Mouse (Mus musculus): ENCODE data around the gene Dnajc7. TPM values are rescaled to one million over a fixed set of nuclear protein-coding genes. Genes with fewer than 3 reads are reported as not detected.

The Dnajc7 gene
- polyA plus RNA-seq, 1 experiment from 2014 or later = 184 TPM

DNA sequence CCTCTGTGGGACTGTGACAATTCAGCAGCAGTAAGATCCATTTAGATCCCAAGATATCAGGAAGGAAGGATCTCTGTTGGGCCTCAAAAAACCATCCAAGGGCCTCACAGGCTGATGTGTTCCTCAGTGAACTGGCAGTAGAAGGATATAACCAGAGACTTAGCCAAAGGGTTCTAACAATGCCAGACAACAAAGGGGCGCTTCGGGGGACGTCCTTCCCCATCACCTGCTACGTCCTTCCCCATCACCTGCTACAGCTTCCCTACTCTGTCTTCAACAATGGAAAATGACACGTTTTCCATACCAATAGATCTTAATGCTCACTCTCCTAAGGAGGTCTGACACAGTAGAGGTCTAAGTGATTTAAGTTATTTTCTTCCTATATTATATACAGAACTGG is 3.6 kb downstream of the Dnajc7 start:
- Histone ChIP-seq H3K9me3 (replicated peaks) (no peaks in the 10 kb centered on the region), H3K4me2 (no peak overlapping the region), H3K36me3 (no peaks in the 10 kb centered on the region), H3K4me1 (replicated peaks) (peaks cover 35% of the 10 kb centered on the region), H3K27me3 (no peaks in the 10 kb centered on the region), H3K4me3 (no peak overlapping the region), H3K9ac (no peak overlapping the region), H3K27ac (no peak overlapping the region)
- ATAC-seq (replicated peaks; ENCODE audit: insufficient number of reproducible peaks, insufficient read depth, low FRiP score, low read depth) = no peak
- 81% methylated on average over 5 of the region's 5 CpGs for WGBS

DNA sequence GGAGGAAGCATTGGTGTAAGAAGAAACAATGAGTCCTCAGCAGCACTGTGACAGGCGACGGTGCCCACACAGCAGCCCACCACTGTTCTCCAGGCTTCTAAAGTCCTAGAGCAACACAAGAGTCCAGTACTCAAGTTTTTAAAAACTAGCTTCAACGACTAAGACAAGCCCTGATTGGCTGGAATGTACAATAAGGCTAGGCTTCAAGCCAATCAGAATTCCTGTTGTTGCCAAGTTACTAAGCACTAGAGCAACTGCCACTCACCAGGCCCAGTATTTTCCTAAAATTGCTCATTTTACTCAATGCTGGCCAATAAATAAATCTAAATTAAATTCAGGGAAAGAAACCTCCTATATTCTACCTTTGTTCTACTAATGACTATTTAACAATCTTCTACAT is 6.7 kb downstream of the Dnajc7 start:
- Histone ChIP-seq H3K27me3 (no peaks in the 10 kb centered on the region), H3K4me3 (no peak overlapping the region), H3K4me2 (no peak overlapping the region), H3K4me1 (replicated peaks) (peaks cover 56% of the 10 kb centered on the region), H3K27ac (no peak overlapping the region), H3K9me3 (replicated peaks) (no peaks in the 10 kb centered on the region), H3K36me3 (peaks cover 1% of the 10 kb centered on the region; the same call in 1 of the 2 replicates), H3K9ac (no peak overlapping the region)
- 80% methylated on average over 3 of the region's 3 CpGs for WGBS
- no peak for ATAC-seq (replicated peaks; ENCODE audit: insufficient number of reproducible peaks, insufficient read depth, low FRiP score, low read depth)

DNA sequence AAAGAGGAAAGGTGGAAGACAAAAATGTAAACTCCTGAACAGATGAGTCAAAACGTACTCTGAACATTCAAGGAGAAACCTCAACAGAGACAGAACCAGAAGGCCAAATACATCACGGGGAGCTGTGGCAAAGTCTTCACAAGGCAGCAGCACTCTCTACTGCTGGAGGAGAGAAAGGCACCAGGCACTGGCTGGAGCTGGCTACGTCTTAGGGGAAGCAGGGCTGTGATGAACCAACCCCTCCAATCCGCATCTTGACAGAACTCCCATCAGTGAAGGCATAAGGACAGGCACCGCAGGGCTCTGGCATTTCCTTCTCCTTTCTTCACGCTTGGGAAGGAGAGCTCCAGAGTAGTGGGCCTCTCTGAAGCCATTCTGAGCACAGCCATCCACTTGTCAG is 8.3 kb downstream of the Dnajc7 start:
- no peak for ATAC-seq (replicated peaks; ENCODE audit: insufficient number of reproducible peaks, insufficient read depth, low FRiP score, low read depth)
- 85% methylated on average over 6 of the region's 6 CpGs for WGBS
- Histone ChIP-seq H3K9me3 (replicated peaks) (no peaks in the 10 kb centered on the region), H3K4me1 (replicated peaks) (peaks cover 47% of the 10 kb centered on the region), H3K4me3 (no peak overlapping the region), H3K9ac (no peak overlapping the region), H3K36me3 (peaks cover 9% of the 10 kb centered on the region; the same call in 1 of the 2 replicates), H3K4me2 (no peak overlapping the region), H3K27ac (0 out of 2 replicates have a peak overlapping the region, but pooled peaks have one; percentile 24), H3K27me3 (no peaks in the 10 kb centered on the region)

DNA sequence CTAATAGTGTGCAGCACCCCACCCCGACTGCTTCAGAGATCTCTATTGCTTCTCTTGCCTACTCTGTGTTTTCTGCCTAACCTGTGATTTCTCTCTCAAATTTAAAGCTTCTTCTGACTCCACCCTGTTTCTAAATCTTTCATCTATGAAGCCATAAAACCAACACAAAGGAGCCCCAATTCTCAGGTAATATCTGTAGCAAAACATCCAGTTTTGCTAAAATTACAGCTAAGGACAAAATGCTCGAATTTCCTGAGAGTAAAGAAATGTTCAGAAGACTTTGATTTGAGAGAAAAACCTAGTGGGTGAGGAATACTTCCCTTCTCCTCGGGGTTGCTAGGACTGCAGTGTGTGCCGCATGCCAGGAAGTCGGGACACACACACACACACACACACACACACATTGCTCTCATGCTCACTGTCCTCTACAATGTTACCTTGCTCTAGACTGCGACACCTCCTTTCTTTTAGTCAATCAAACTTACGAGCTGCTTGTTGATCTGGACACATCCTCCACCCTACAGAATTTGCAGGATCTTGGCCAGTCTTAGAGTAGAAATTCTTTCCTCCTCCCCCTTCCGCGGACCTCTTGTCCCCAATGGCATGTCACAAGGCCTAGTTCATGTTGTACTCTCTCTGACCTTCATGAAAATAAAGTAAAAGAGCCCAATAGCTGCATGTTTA is 9.8 kb downstream of the Dnajc7 start:
- peaks cover 47% of the 10 kb centered on the region for H3K4me1 ChIP-seq (replicated peaks)
- peak overlapping the region; percentile 33 for H3K4me2 ChIP-seq
- H3K9me3 ChIP-seq (replicated peaks) = no peaks in the 10 kb centered on the region
- H3K36me3 ChIP-seq = peaks cover 9% of the 10 kb centered on the region; the same call in 1 of the 2 replicates
- H3K27ac ChIP-seq = peak overlapping the region; percentile 68
- peak; percentile 78; the same call in 1 of the 2 replicates for ATAC-seq (replicated peaks; ENCODE audit: insufficient number of reproducible peaks, insufficient read depth, low FRiP score, low read depth)
- 42% methylated on average over 9 of the region's 9 CpGs for WGBS
- H3K9ac ChIP-seq = peak overlapping the region; percentile 3; the same call in 1 of the 2 replicates
- H3K4me3 ChIP-seq = no peak overlapping the region
- H3K27me3 ChIP-seq = no peaks in the 10 kb centered on the region

DNA sequence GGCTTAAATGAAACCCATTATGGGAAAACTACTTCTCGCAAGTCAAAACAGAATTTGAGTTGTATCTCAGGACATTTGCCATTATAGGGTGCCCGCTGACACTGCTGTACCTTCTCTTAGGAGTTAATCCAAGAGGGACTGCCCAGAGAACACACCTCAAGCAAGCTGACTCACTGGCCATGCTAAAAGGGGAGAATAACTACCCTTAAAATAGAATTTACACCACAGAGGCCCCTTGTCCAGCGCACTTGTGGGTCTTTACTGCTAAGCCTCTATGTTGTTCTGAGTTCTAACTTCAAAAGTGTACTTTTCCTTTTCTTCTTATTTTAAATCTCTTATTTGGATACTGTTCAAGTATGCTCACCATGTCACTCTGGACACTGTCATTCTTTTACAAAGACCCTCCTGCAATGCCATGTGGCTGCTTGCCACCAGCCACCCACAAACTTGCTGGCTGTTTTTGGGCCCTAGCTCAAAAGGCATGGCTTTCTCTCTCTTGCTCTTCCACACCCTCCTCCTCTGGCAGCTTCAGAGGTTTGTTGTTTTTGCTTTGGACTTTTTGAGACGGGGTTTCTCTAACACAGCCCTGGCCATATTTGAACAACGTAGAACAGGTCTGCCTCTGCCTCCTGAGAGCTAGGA is 10.5 kb downstream of the Dnajc7 start:
- WGBS = 64% methylated on average over 5 of the region's 5 CpGs
- no peak for ATAC-seq (replicated peaks; ENCODE audit: insufficient number of reproducible peaks, insufficient read depth, low FRiP score, low read depth)
- H3K4me1 ChIP-seq (replicated peaks) = peaks cover 49% of the 10 kb centered on the region

DNA sequence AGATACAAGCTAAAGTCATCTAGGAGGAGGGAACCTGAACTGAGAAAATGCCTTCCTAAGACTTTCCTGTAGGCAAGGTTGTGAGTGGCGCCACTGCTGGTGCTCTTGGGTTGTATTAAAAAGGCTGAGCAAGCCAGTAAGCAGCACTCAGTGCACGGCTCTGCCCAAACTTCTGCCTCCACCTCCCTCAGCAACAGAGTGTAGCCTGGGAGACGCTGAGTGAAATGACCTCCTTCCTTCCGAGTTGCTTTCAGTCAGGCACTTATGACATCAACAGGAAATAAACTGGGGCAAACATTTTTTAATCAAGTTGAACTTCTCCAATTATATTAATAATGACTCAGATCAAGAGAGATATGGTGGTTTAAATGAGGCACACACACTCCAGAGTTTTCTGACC is 11.2 kb downstream of the Dnajc7 start:
- H3K27me3 ChIP-seq = no peaks in the 10 kb centered on the region
- peaks cover 9% of the 10 kb centered on the region; the same call in 1 of the 2 replicates for H3K36me3 ChIP-seq
- H3K9me3 ChIP-seq (replicated peaks) = no peaks in the 10 kb centered on the region
- WGBS = 57% methylated on average over 4 of the region's 4 CpGs
- H3K9ac ChIP-seq = no peak overlapping the region
- H3K4me3 ChIP-seq = no peak overlapping the region
- H3K4me1 ChIP-seq (replicated peaks) = peaks cover 56% of the 10 kb centered on the region
- ATAC-seq (replicated peaks; ENCODE audit: insufficient number of reproducible peaks, insufficient read depth, low FRiP score, low read depth) = no peak
- H3K27ac ChIP-seq = peak overlapping the region; percentile 68
- no peak overlapping the region for H3K4me2 ChIP-seq

More for the DNA sequence above, 10.5 kb downstream of the Dnajc7 start:
- no peak overlapping the region for H3K4me3 ChIP-seq
- H3K27ac ChIP-seq = peak overlapping the region; percentile 68
- no peaks in the 10 kb centered on the region for H3K9me3 ChIP-seq (replicated peaks)
- H3K4me2 ChIP-seq = peak overlapping the region; percentile 32
- no peaks in the 10 kb centered on the region for H3K27me3 ChIP-seq
- H3K36me3 ChIP-seq = peaks cover 9% of the 10 kb centered on the region; the same call in 1 of the 2 replicates
- peak overlapping the region; percentile 3; the same call in 1 of the 2 replicates for H3K9ac ChIP-seq

DNA sequence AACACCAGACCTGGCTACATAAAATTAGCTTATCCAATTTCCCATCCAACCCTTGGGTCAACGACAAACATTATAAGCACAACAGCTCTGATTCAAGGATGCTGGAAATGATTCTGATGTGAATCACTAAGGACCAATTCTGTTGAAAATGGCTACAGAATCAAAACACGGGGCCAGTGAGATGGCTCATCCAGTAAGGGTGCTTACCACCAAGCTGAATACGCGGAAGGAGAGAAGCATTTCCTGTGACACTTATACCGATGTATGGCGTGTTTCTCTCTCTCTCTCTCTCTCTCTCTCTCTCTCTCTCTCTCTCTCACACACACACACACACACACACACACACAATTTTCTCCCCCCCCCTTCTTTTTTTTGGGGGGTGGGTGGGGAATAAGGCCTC is 12.8 kb downstream of the Dnajc7 start:
- Histone ChIP-seq H3K9me3 (replicated peaks) (no peaks in the 10 kb centered on the region), H3K36me3 (peaks cover 9% of the 10 kb centered on the region; the same call in 1 of the 2 replicates), H3K4me3 (no peak overlapping the region), H3K27me3 (no peaks in the 10 kb centered on the region), H3K9ac (no peak overlapping the region), H3K4me1 (replicated peaks) (peaks cover 56% of the 10 kb centered on the region), H3K27ac (no peak overlapping the region), H3K4me2 (no peak overlapping the region)
- 88% methylated on average over 6 of the region's 6 CpGs for WGBS
- no peak for ATAC-seq (replicated peaks; ENCODE audit: insufficient number of reproducible peaks, insufficient read depth, low FRiP score, low read depth)

DNA sequence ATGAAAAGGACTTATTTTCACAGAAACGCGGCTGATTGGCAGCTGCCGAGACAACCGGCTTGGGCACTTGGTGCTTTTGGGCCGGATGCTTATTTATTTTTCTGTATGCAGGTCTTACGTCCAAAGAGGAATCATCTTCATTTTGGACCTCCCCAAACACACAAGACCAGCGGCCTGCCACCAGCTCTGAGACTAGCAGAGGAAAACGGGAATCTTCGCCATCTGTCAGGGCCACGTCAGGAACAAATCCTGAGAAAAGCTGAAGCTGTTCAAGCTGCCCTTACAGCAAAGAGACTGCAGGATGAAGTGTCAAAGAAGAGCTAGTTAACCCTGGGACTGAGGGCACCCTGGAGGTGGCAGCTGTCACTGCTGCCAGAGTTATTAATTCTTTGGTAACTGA is 14.5 kb downstream of the Dnajc7 start:
- peaks cover 22% of the 10 kb centered on the region for H3K36me3 ChIP-seq
- H3K9ac ChIP-seq = no peak overlapping the region
- H3K27ac ChIP-seq = no peak overlapping the region
- no peaks in the 10 kb centered on the region for H3K9me3 ChIP-seq (replicated peaks)
- no peaks in the 10 kb centered on the region for H3K27me3 ChIP-seq
- no peak overlapping the region for H3K4me3 ChIP-seq
- peaks cover 42% of the 10 kb centered on the region for H3K4me1 ChIP-seq (replicated peaks)
- 88% methylated on average over 10 of the region's 10 CpGs for WGBS
- no peak overlapping the region for H3K4me2 ChIP-seq
- ATAC-seq (replicated peaks; ENCODE audit: insufficient number of reproducible peaks, insufficient read depth, low FRiP score, low read depth) = no peak

DNA sequence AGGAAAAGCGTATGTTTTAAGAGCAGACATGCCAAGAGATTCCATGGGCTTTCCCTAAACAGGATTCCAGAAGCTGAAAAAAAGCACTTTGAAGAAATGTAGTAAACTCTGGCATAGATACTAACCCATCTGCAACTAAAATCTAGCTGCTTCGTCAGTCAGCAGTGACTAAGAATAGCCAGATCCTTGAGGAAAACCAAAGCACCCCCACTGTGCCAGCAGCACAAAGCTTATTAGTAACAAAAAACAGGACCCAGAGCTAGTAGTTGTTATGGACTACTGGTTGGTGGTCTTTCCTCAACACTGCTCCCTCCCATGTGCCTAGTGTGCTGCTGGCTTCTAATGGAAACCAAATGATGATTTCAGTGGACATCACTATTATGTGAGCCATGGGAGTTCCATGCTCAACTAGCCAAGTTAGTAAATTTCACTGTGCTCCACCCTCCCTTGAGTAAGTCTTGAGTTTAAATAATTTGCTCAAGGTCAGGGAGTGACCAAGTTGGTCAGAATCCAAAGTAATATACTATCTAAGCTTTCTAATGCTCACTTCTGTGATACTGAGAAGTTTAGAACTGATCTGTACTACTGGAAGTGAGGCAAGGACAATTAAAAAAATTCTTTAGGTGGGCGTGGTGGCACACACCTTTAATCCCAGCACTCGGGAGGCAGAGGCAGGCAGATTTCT is 15.5 kb downstream of the Dnajc7 start:
- Histone ChIP-seq H3K9me3 (replicated peaks) (no peaks in the 10 kb centered on the region), H3K4me2 (no peak overlapping the region), H3K4me1 (replicated peaks) (peaks cover 32% of the 10 kb centered on the region), H3K27me3 (no peaks in the 10 kb centered on the region), H3K9ac (no peak overlapping the region), H3K4me3 (no peak overlapping the region), H3K27ac (peak overlapping the region; percentile 25; the same call in 1 of the 2 replicates), H3K36me3 (peaks cover 32% of the 10 kb centered on the region)
- ATAC-seq (replicated peaks; ENCODE audit: insufficient number of reproducible peaks, insufficient read depth, low FRiP score, low read depth) = no peak
- 70% methylated on average over 4 of the region's 4 CpGs for WGBS

DNA sequence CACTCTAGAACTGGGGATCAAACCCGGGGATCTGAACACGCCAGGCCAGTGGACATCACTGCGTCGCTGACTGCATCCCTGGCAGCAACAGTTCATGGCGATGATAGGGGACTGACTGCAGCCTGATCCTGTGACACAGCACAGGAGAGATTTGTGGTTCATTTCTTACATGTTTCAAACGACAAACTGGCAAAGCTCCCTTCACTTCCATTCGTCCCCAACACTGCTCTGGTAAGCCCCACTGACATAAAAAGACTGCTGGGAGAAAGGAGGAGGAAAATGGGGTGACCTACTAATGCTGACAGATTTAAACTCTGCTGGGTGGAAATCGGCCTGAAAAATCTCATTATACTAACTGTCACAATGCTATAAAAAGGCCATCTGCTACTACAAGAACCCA is 16.2 kb downstream of the Dnajc7 start:
- no peak overlapping the region for H3K27ac ChIP-seq
- ATAC-seq (replicated peaks; ENCODE audit: insufficient number of reproducible peaks, insufficient read depth, low FRiP score, low read depth) = no peak
- no peaks in the 10 kb centered on the region for H3K27me3 ChIP-seq
- peaks cover 25% of the 10 kb centered on the region for H3K4me1 ChIP-seq (replicated peaks)
- no peak overlapping the region for H3K4me2 ChIP-seq
- H3K9ac ChIP-seq = no peak overlapping the region
- 68% methylated on average over 8 of the region's 8 CpGs for WGBS
- H3K9me3 ChIP-seq (replicated peaks) = no peaks in the 10 kb centered on the region
- H3K4me3 ChIP-seq = no peak overlapping the region
- H3K36me3 ChIP-seq = peaks cover 38% of the 10 kb centered on the region

DNA sequence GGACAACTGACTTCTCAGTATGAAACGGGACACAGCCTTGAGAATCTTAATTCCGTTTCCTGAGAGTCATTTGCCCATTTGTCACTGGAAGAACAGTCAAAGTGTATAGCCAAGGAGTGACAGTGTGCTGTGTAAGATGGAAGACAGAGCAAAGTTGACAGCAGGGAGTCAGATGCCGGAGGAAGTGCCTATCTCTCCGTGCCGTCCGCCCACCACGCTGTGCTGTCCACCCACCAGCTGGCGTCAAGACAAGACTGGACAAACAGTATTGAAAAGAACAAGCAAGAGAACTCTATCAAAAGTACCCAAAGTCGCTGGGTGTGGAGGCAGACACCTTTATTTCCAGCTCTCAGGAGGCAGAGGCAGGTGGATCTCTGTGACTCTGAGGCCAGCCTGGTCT is 16.8 kb downstream of the Dnajc7 start:
- H3K4me1 ChIP-seq (replicated peaks) = peaks cover 19% of the 10 kb centered on the region
- H3K36me3 ChIP-seq = peaks cover 43% of the 10 kb centered on the region
- no peak overlapping the region for H3K27ac ChIP-seq
- no peak overlapping the region for H3K9ac ChIP-seq
- no peak overlapping the region for H3K4me3 ChIP-seq
- H3K27me3 ChIP-seq = no peaks in the 10 kb centered on the region
- H3K9me3 ChIP-seq (replicated peaks) = no peaks in the 10 kb centered on the region
- no peak overlapping the region for H3K4me2 ChIP-seq
- WGBS = 62% methylated on average over 9 of the region's 9 CpGs
- no peak for ATAC-seq (replicated peaks; ENCODE audit: insufficient number of reproducible peaks, insufficient read depth, low FRiP score, low read depth)

Measured in heart, embryonic 15.5 days (tissue).